Mouse (Mus musculus): ENCODE results near the gene Celsr1. TPM values are rescaled to one million over a fixed set of nuclear protein-coding genes. Genes with fewer than 3 reads are reported as not detected.
"Not testable (repeated sequence)": the region's sequence is repeated elsewhere in the genome, so short reads cannot be mapped to it uniquely, and the experiment has no call there.

Celsr1 gene
- polyA plus RNA-seq, 1 experiment from 2014 or later = 3.4 TPM

DNA sequence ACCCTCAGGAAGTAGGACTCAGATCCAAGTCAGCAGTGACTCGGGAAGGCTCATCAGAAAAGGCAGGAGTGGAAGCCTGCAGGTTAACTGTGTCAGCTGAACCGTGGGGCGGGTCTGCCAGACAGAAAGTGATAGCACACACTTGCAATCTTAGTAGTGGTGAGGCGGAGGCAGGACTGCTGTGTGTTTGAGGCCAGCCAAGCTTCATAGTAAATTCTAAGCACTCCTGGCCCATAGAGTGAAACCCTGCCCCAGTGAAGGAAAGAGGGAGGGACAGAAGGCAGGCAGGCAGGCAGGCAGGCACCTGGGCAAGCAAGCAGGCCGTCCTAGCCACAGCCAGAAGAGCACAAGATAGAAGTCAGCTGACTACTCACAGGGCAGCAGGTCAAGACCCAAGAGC is 148.0 kb downstream of the Celsr1 start:
- Histone ChIP-seq H3K36me3 (peaks cover 72% of the 10 kb centered on the region), H3K27ac (replicated peaks) (no peak overlapping the region), H3K9me3 (replicated peaks) (no peaks in the 10 kb centered on the region), H3K4me3 (no peak overlapping the region), H3K27me3 (ENCODE audit: low read depth, poor library complexity, severe bottlenecking) (no peaks in the 10 kb centered on the region), H3K4me1 (0 out of 2 replicates have a peak, but pooled peaks cover under 1% of the 10 kb centered on the region)
- DNase-seq (ENCODE audit: low spot score) = no peak
- WGBS = 83% methylated on average over 5 of the region's 5 CpGs

DNA sequence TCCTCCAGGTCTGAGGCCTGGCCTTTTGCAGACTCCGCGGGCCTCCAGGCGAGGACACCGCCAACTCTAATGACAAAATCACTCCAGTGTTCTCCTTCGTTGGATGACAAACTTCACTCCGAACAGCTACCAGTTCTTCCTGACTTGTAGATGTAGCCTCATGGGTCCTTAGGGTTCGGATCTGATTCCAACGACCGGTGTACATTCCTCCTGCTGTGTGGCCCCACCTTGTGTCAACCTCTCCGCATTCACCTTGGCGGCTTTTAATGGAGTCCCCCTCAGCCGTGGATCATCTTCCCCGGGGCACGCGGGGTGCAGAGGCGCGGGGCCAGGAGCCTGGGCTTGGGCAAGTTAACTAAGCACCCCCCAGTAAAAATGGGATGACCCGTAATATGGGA is 154.1 kb downstream of the Celsr1 start:
- H3K4me1 ChIP-seq = peaks cover 23% of the 10 kb centered on the region
- no peak for DNase-seq (ENCODE audit: low spot score)
- 2% methylated on average over 18 of the region's 18 CpGs for WGBS
- H3K9me3 ChIP-seq (replicated peaks) = no peaks in the 10 kb centered on the region
- no peaks in the 10 kb centered on the region for H3K27me3 ChIP-seq (ENCODE audit: low read depth, poor library complexity, severe bottlenecking)
- peak overlapping the region; percentile 91 for H3K27ac ChIP-seq (replicated peaks)
- H3K4me3 ChIP-seq = peak overlapping the region; percentile 66
- peaks cover 56% of the 10 kb centered on the region for H3K36me3 ChIP-seq

DNA sequence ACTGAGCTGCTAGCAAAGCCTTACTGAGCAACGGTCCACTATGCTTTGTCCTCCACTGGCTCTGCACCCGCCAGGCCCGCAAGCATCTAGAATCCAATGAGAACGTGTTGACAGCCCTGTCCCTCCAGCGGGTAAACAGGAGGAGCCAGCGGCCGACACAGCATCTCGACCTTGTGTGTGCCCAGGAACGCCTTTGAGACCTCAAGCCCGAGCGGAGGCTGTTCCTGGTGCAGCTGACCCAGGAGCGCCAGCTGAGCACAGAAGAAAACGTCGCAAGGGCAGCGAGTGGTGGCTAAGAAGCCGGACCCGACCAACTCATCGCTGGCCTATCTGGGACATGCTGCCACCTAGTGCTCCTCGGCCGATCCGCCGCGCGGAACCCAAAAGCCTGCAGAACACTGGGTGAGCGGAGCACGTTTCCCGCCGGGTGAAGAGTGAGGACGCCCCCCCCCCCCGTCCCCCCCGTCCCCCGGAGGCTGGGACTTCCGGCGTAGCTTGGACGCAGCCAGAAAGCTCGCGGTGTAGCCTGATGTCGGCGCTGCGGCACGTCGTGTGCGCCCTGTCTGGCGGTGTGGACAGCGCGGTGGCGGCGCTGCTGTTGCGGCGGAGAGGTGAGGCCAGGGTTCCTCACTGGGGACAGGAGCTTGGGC is 154.6 kb downstream of the Celsr1 start, which contains the start of gene Trmu:
TSS of gene Trmu (plus strand) at position 465 of the 650 bp plus-strand sequence.
- Histone ChIP-seq H3K4me3 (peak within 1 kb of the TSS; percentile 66), H3K27ac (replicated peaks) (peak within 1 kb of the TSS; percentile 91), H3K4me1 (peaks cover 23% of the 10 kb centered on the region), H3K27me3 (ENCODE audit: low read depth, poor library complexity, severe bottlenecking) (no peaks in the 10 kb centered on the region), H3K36me3 (peaks cover 56% of the 10 kb centered on the region), H3K9me3 (replicated peaks) (no peaks in the 10 kb centered on the region)
- DNase-seq (ENCODE audit: low spot score) = peak; percentile 97
- WGBS = 1% methylated on average over 50 of the region's 50 CpGs

DNA sequence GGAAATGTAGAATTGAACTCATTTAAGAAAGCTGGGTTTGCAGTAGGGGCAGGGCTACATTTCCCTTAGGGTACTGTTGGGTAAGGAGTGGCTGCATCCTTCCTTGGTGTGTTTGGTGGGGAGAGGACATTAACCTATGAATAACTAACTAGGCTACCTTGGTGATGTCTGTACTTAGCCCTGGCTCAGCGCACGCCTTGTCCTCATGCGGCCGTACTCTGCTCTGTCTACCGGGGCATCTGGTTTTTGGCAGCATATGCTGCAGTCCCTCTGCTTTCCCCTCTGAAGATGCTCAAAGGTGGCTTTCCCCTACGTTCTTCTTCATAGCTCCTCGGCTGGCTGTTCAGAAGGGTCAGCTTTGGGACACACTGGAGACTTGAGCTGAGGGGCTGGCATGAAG is 156.2 kb downstream of the Celsr1 start:
- H3K4me3 ChIP-seq = no peak overlapping the region
- peaks cover 23% of the 10 kb centered on the region for H3K4me1 ChIP-seq
- H3K27ac ChIP-seq (replicated peaks) = no peak overlapping the region
- no peaks in the 10 kb centered on the region for H3K9me3 ChIP-seq (replicated peaks)
- DNase-seq (ENCODE audit: low spot score) = no peak
- 92% methylated on average over 7 of the region's 7 CpGs for WGBS
- H3K27me3 ChIP-seq (ENCODE audit: low read depth, poor library complexity, severe bottlenecking) = no peaks in the 10 kb centered on the region
- H3K36me3 ChIP-seq = peaks cover 56% of the 10 kb centered on the region

DNA sequence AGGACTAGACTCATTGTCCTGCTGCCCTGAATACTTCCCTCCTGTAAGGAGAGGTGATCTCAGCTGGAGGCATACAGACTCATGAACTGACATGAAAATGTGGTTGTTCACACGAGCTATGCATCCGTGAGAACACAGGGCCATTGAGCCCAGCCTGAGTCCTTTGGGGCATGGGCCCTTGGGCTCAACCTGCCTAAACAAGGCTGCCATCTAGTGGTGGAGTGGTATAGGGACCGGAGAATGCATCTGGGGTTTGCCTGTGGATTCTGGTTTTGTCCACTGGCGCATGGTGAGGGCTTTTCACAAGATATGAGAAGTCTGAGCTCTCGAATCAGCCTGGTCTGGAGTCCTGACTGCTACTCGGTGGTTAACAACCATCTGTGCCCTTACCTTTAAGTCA is 165.9 kb downstream of the Celsr1 start:
- Histone ChIP-seq H3K27ac (replicated peaks) (no peak overlapping the region), H3K36me3 (peaks cover 100% of the 10 kb centered on the region), H3K4me1 (no peaks in the 10 kb centered on the region), H3K4me3 (no peak overlapping the region), H3K27me3 (ENCODE audit: low read depth, poor library complexity, severe bottlenecking) (no peaks in the 10 kb centered on the region), H3K9me3 (replicated peaks) (no peaks in the 10 kb centered on the region)
- DNase-seq (ENCODE audit: low spot score) = peak; percentile 61
- 58% methylated on average over 6 of the region's 6 CpGs for WGBS

DNA sequence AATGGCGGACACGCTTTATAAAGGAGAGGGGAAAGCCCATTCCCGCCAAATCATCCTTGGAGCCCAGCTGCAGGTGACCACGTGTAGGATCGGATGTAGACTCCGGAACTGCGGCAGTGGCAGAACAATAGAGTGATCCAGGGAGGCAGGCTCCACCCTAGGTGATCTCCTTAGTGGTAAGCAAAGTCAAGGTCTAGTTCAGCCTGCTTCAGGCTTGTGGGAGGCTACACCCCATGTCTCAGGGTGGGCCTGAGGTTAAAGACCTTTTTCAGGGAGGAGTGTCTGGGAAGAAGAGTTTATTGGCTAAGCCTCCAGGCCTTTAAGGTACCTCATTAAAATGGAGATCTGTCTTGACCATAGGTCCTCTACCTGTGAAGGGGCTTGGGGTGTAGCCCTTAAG is 167.7 kb downstream of the Celsr1 start:
- peaks cover 97% of the 10 kb centered on the region for H3K36me3 ChIP-seq

DNA sequence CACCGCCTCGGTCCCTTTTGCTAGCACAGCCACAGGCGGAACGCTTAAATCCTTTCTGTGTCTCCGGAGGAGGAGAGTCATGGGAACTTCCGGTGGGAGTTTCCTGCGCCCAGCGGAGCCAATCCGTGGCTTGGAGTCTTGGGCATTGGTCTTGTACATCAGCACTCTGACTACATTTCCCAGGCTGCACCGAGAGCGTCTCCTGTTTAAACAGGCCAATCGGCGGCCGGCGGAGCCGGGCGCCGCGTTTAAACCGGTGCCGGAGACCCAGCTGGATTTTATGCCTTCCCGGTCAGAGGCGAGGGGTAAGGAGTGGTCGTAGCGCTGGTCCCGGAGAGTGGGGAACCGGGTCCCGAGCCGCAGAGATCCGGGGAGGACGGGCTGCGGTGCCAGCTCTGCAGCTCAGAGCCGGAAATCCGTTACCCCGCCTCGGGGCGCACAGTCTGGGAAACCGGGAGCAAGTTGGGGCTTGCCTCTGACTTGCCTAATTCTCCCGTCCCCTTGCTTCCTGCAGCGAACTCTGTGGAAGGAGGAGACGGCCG is 174.0 kb downstream of the Celsr1 start, which contains the start of gene Gtse1:
TSS of gene Gtse1 (plus strand) at position 256 of the 542 bp plus-strand sequence.
- Histone ChIP-seq H3K9me3 (replicated peaks) (no peaks in the 10 kb centered on the region), H3K4me3 (peak within 1 kb of the TSS; percentile 93), H3K27ac (replicated peaks) (peak within 1 kb of the TSS; percentile 94), H3K27me3 (ENCODE audit: low read depth, poor library complexity, severe bottlenecking) (no peaks in the 10 kb centered on the region), H3K36me3 (peaks cover 33% of the 10 kb centered on the region), H3K4me1 (peaks cover 27% of the 10 kb centered on the region)
- under 1% methylated on average over 42 of the region's 42 CpGs for WGBS
- peak; percentile 95 for DNase-seq (ENCODE audit: low spot score)

More for the DNA sequence above, 167.7 kb downstream of the Celsr1 start:
- 97% methylated on average over 7 of the region's 7 CpGs for WGBS
- not testable (repeated sequence) for H3K27ac ChIP-seq (replicated peaks); H3K4me1 ChIP-seq; H3K27me3 ChIP-seq (ENCODE audit: low read depth, poor library complexity, severe bottlenecking); H3K4me3 ChIP-seq; DNase-seq (ENCODE audit: low spot score); H3K9me3 ChIP-seq (replicated peaks)

DNA sequence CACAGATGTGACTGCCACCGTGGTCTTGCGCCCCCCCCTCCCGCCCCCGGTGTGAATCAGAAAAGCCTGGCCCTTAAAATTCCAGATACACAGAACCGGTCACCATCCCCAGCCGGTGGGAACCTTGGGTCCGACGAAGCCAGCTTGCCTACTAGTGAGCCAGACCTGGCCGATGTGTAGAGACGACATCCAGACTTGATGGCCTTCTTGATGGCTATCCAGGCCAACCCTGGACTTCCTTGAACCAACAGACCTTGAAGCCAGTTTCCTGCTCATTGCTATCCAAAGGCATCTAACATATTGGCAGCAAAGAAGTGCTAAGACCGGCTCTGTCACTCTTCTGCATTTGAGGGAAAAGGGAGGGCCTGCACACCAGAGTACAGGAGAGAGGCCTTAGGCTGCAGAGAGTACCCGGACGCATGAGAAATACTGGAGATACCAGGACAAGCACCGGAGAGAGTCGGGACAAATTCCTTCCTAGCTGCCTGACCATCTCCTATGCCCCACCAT is 174.5 kb downstream of the Celsr1 start:
- peaks cover 28% of the 10 kb centered on the region for H3K36me3 ChIP-seq
- 12% methylated on average over 15 of the region's 15 CpGs for WGBS
- H3K9me3 ChIP-seq (replicated peaks) = no peaks in the 10 kb centered on the region
- H3K27me3 ChIP-seq (ENCODE audit: low read depth, poor library complexity, severe bottlenecking) = no peaks in the 10 kb centered on the region
- peak overlapping the region; percentile 94 for H3K27ac ChIP-seq (replicated peaks)
- peaks cover 27% of the 10 kb centered on the region for H3K4me1 ChIP-seq
- DNase-seq (ENCODE audit: low spot score) = no peak
- peak overlapping the region; percentile 93 for H3K4me3 ChIP-seq

DNA sequence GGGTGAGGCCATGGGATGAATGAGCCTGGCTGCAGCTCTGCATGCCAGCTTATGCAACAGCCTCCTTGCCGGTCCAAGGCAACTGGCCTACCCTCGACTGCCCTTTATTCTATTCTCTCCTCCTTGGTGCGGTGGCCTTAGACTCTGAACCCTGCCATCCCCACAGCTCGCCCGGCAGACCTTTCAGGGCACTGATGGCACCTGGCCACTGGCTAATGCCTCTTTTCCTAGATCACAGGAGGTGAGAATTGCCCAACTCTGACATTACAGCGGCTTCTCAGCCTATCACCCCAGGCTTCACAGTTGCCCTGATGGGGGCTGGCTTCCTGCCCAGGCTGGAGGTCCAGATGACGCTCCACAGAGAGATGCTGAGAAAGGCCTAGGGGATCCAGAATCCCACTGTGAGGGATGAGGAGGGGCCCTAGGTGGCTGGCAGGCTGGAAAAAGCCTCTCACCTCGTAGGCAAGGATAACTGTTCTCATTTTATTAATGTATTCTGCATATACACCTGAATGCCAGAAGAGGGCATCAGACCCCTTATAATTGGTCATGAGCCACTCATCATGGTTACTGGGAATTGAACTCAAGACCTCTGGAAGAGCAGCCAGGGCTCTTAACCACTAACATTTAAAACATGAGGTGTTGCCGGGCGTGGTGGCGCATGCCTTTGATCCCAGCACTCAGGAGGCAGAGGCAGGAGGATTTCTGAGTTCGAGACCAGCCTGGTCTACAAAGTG is 181.8 kb downstream of the Celsr1 start:
- no peaks in the 10 kb centered on the region for H3K36me3 ChIP-seq
- 81% methylated on average over 12 of the region's 12 CpGs for WGBS

More for the DNA sequence above, 181.8 kb downstream of the Celsr1 start:
- H3K4me1 ChIP-seq = no peaks in the 10 kb centered on the region
- H3K27me3 ChIP-seq (ENCODE audit: low read depth, poor library complexity, severe bottlenecking) = no peaks in the 10 kb centered on the region
- no peak overlapping the region for H3K4me3 ChIP-seq
- DNase-seq (ENCODE audit: low spot score) = no peak
- H3K9me3 ChIP-seq (replicated peaks) = no peaks in the 10 kb centered on the region
- no peak overlapping the region for H3K27ac ChIP-seq (replicated peaks)

Other genes starting within 250 kb of the Celsr1 start
- gene Cdpf1, start 222.1 kb downstream of the Celsr1 start, polyA plus RNA-seq (2016; fragmentation: Nextera tagmentation; extraction: Ambion mirVana) = 28.0 and 32.5 TPM in 2 replicates
- 0.06 TPM in 1 of 2 replicates, not detected in the other for gene Pkdrej, start 212.0 kb downstream of the Celsr1 start, polyA plus RNA-seq (2016; fragmentation: Nextera tagmentation; extraction: Ambion mirVana)
- 2.2 and 2.3 TPM in 2 replicates for gene Ttc38, start 201.5 kb downstream of the Celsr1 start, polyA plus RNA-seq (2016; fragmentation: Nextera tagmentation; extraction: Ambion mirVana)
- 53.5 and 61.1 TPM in 2 replicates for gene Gtse1, start 174.0 kb downstream of the Celsr1 start, polyA plus RNA-seq (2016; fragmentation: Nextera tagmentation; extraction: Ambion mirVana)
- gene Trmu, start 154.5 kb downstream of the Celsr1 start, polyA plus RNA-seq (2016; fragmentation: Nextera tagmentation; extraction: Ambion mirVana) = 36.3 and 39.5 TPM in 2 replicates
- 14.3 and 16.7 TPM in 2 replicates for gene Gramd4, start 23.9 kb upstream of the Celsr1 start, polyA plus RNA-seq (2016; fragmentation: Nextera tagmentation; extraction: Ambion mirVana)
- 13.3 and 16.8 TPM in 2 replicates for gene Cerk, start 152.4 kb upstream of the Celsr1 start, polyA plus RNA-seq (2016; fragmentation: Nextera tagmentation; extraction: Ambion mirVana)
- gene Tbc1d22a, start 180.7 kb upstream of the Celsr1 start, polyA plus RNA-seq (2016; fragmentation: Nextera tagmentation; extraction: Ambion mirVana) = 10.8 and 12.5 TPM in 2 replicates